Mouse (Mus musculus): ENCODE measurements around the gene Efemp2. TPM values are rescaled to one million over a fixed set of nuclear protein-coding genes. Genes with fewer than 3 reads are reported as not detected.

Gene Efemp2
- polyA plus RNA-seq, 1 experiment, result 229 TPM

DNA sequence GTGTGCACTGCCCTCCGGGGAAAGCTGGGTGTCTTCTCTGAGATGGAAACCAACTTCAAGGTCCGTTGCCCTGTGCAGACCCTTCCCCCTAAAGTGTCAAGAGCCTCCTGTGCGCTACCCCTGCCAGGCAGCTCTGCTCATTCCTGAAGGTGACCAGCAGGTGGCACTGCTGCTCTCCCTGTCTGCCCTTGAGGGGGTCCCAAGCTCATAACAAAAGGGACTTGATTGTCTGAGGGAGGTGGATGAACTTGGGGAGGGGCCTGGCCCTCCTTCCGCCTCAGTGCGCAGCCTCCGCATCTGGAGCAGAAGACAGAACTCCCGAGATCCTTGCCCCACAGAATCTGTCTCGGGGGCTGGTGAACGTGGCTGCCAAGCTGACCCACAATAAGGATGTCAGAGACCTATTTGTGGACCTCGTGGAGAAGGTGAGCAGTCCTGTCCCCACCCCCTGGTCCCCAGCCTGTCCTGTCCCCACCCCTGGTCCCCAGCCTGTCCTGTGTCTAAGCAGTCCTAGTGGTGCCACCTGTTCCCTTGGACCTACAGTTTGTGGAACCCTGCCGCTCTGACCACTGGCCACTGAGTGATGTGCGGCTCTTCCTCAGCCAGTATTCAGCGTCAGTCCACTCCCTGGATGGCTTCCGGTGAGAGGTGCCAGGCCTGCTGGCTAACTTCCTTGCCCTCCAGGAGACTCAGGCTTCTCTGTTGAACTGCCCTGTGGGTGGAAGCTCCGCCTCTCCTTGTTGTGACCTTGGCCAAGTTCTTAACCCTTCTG is 9.8 kb upstream of the Efemp2 start:
- Histone ChIP-seq H3K4me1 (ENCODE audit: control insufficient read depth, insufficient read depth, low read length) (no peaks in the 10 kb centered on the region), H3K4me3 (replicated peaks; ENCODE audit: control insufficient read depth, low read depth, low read length) (no peak overlapping the region), H3K27ac (ENCODE audit: control insufficient read depth, insufficient read depth, low read depth, low read length, poor library complexity) (no peak overlapping the region)
- 68% methylated on average over 15 of the region's 15 CpGs for WGBS
- TF ChIP-seq POLR2A (IDR thresholded peaks at IDR 0.05; ENCODE audit: borderline replicate concordance, control insufficient read depth, low read depth, low read length) (0 out of 2 replicates have a peak, but pooled peaks have one; percentile 9), CTCF (IDR thresholded peaks at IDR 0.05; ENCODE audit: control insufficient read depth, insufficient read depth, low read length) (peak; percentile 86)

DNA sequence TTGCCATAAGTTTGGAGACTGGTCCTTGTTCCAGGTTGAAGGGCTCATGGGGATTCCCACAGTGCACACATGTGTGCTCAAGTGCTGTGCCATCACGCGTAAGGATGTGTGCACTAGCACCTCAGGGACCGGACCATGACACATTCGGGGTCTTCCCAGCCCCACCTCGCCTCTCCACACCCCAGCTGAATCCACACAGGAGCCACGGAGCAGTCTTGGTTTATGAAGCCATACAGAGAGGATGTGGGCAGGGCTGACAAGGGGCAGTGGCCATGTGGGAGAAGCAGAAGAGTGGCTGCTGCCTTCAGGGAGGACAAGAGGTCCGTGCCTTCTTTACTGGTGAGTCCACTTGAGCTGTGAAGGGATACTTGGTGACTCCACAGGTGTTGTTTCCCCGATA is 8.7 kb upstream of the Efemp2 start:
- no peak overlapping the region for H3K27ac ChIP-seq (ENCODE audit: control insufficient read depth, insufficient read depth, low read depth, low read length, poor library complexity)
- TF ChIP-seq POLR2A (IDR thresholded peaks at IDR 0.05; ENCODE audit: borderline replicate concordance, control insufficient read depth, low read depth, low read length) (no peak), CTCF (IDR thresholded peaks at IDR 0.05; ENCODE audit: control insufficient read depth, insufficient read depth, low read length) (no peak)
- 89% methylated on average over 8 of the region's 8 CpGs for WGBS
- H3K4me1 ChIP-seq (ENCODE audit: control insufficient read depth, insufficient read depth, low read length), result no peaks in the 10 kb centered on the region
- no peak overlapping the region for H3K4me3 ChIP-seq (replicated peaks; ENCODE audit: control insufficient read depth, low read depth, low read length)

DNA sequence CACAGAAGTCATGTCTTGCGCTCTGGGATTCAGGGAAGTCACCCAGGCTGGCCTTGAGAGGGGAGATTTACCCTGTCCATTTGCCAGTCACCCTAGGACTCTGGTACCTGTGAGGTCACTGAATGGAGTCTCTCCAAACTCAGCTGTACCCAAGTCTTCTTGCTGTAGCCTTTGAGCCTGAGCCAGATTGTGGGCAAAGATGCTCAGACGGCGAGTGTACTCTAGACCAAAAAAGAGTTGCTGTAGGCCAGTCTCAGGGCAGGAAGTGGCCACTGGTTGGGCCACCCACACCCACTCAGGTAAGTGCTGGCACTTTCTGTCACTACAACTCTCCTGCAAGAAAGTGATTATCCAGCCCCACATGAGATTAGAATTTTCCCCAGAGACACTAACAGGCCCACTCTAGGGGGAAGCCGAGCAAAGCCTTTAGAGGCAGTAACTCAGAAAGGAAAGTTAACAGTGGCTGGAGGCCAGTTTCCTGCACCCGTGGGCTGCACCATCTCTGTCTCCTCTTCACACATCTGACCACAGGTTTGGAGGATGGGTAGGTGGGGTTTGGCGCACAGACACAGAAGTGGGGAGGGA is 6.7 kb upstream of the Efemp2 start:
- H3K4me3 ChIP-seq (replicated peaks; ENCODE audit: control insufficient read depth, low read depth, low read length), result no peak overlapping the region
- H3K27ac ChIP-seq (ENCODE audit: control insufficient read depth, insufficient read depth, low read depth, low read length, poor library complexity), result no peak overlapping the region
- TF ChIP-seq CTCF (IDR thresholded peaks at IDR 0.05; ENCODE audit: control insufficient read depth, insufficient read depth, low read length) (no peak), POLR2A (IDR thresholded peaks at IDR 0.05; ENCODE audit: borderline replicate concordance, control insufficient read depth, low read depth, low read length) (no peak)
- 57% methylated on average over 6 of the region's 6 CpGs for WGBS
- H3K4me1 ChIP-seq (ENCODE audit: control insufficient read depth, insufficient read depth, low read length), result no peaks in the 10 kb centered on the region

GRCm38 (mm10) chr19:5468374-5468773 is 5.4 kb upstream of the Efemp2 start, which contains the start of gene Ctsw:
Gene Ctsw (minus strand): TSS chr19:5468507.
- H3K4me1 ChIP-seq (ENCODE audit: control insufficient read depth, insufficient read depth, low read length), result no peaks in the 10 kb centered on the region
- no peak for TF ChIP-seq POLR2A (IDR thresholded peaks at IDR 0.05; ENCODE audit: borderline replicate concordance, control insufficient read depth, low read depth, low read length)
- TF ChIP-seq CTCF (IDR thresholded peaks at IDR 0.05; ENCODE audit: control insufficient read depth, insufficient read depth, low read length), result no peak
- no peak within 1 kb of the TSS for H3K27ac ChIP-seq (ENCODE audit: control insufficient read depth, insufficient read depth, low read depth, low read length, poor library complexity)
- H3K4me3 ChIP-seq (replicated peaks; ENCODE audit: control insufficient read depth, low read depth, low read length), result no peak within 1 kb of the TSS
- WGBS, result 13% methylated on average over 5 of the region's 5 CpGs

GRCm38 (mm10) chr19:5471846-5472245 is 1.9 kb upstream of the Efemp2 start:
- TF ChIP-seq CTCF (IDR thresholded peaks at IDR 0.05; ENCODE audit: control insufficient read depth, insufficient read depth, low read length) (no peak), POLR2A (IDR thresholded peaks at IDR 0.05; ENCODE audit: borderline replicate concordance, control insufficient read depth, low read depth, low read length) (no peak)
- Histone ChIP-seq H3K4me3 (replicated peaks; ENCODE audit: control insufficient read depth, low read depth, low read length) (no peak overlapping the region), H3K4me1 (ENCODE audit: control insufficient read depth, insufficient read depth, low read length) (no peaks in the 10 kb centered on the region), H3K27ac (ENCODE audit: control insufficient read depth, insufficient read depth, low read depth, low read length, poor library complexity) (no peak overlapping the region)
- WGBS, result 66% methylated on average over 5 of the region's 5 CpGs

DNA sequence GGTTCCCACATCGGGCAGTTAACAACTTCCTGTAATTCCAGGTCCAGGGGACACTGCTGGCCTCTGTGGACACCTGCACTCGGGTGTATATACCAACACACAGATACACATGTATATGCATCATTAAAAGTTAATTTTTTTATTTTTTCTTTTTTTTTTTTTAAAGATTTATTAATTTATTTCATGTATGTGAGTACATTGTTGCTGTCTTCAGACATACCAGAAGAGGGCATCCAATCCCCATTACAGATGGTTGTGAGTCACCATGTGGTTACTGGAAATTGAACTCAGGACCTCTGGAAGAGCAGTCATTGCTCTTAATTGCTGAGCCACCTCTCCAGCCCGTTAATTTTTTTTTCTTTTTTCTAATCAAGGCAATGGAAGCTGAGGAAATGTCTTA is 897 bp upstream of the Efemp2 start:
- H3K4me3 ChIP-seq (replicated peaks; ENCODE audit: control insufficient read depth, low read depth, low read length), result no peak overlapping the region
- TF ChIP-seq POLR2A (IDR thresholded peaks at IDR 0.05; ENCODE audit: borderline replicate concordance, control insufficient read depth, low read depth, low read length) (no peak), CTCF (IDR thresholded peaks at IDR 0.05; ENCODE audit: control insufficient read depth, insufficient read depth, low read length) (no peak)
- no peaks in the 10 kb centered on the region for H3K4me1 ChIP-seq (ENCODE audit: control insufficient read depth, insufficient read depth, low read length)
- no peak overlapping the region for H3K27ac ChIP-seq (ENCODE audit: control insufficient read depth, insufficient read depth, low read depth, low read length, poor library complexity)
- 64% methylated on average over 3 of the region's 3 CpGs for WGBS

GRCm38 (mm10) chr19:5474281-5475068 is 721 bp downstream of the Efemp2 start:
- TF ChIP-seq POLR2A (IDR thresholded peaks at IDR 0.05; ENCODE audit: borderline replicate concordance, control insufficient read depth, low read depth, low read length), result no peak
- no peak for TF ChIP-seq CTCF (IDR thresholded peaks at IDR 0.05; ENCODE audit: control insufficient read depth, insufficient read depth, low read length)
- no peak overlapping the region for H3K27ac ChIP-seq (ENCODE audit: control insufficient read depth, insufficient read depth, low read depth, low read length, poor library complexity)
- no peak overlapping the region for H3K4me3 ChIP-seq (replicated peaks; ENCODE audit: control insufficient read depth, low read depth, low read length)
- H3K4me1 ChIP-seq (ENCODE audit: control insufficient read depth, insufficient read depth, low read length), result no peaks in the 10 kb centered on the region
- 3% methylated on average over 68 of the region's 68 CpGs for WGBS
